Mouse (Mus musculus) kidney, postnatal 14 days (tissue): ENCODE measurements at regions not wholly inside any gene's neighbourhood (a gene's known extent, or its start where the extent isn't known, plus 50 kb on each side); places are given as distances from the start of the nearest gene placed in this dataset.
A peak's percentile ranks its signal among the peaks of the same experiment; 100 is the strongest.

Experiments used
- DNase-seq: peaks from one replicate; pipeline ENCODE4 v3.0.0; 2022; ENCODE audit warnings: mixed read lengths

DNA sequence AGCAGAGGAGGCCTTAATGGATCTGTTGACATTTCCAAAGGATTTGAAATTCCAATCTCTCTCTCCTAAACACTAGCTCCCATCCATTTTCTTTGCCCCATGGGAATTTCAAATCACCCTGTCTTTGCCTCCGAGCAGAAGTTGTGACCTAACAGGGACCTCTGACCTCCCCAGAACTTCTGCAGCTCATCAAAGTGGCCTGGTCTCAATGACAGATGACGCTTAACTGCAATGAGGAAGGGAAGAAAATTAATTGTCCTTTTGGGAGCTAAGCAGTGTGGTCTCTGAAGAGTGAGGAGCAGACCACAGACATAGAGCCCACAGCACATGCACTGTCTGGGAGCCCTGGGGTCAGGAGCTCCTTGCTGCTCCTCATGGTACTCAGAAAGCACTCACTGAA is 155.3 kb downstream of the Tox3 start:
- no peak for DNase-seq

DNA sequence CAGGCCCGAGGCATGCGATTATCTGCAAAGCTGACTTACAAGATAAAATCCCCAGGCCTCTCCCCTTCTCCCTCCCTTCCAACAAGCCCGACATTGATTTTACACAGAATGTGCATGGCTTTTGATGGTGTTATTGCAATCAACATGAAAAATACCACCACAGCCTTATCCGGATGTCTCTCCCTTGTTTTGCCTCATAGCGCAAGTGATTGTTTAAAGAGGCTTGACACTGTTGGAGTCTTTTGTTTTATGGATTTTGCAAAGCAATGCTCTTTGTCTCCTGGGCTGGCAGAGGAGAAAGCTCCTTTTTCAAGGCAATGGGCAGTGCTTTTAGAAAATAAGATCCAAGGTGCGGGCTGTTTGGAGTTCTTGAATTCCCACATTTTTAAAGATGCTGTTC is 165.3 kb downstream of the Tox3 start:
- DNase-seq: no peak

- DNase-seq: no peak
Observed at GRCm38 (mm10) chr8:90176771-90177170, 171.4 kb downstream of the Tox3 start.

DNA sequence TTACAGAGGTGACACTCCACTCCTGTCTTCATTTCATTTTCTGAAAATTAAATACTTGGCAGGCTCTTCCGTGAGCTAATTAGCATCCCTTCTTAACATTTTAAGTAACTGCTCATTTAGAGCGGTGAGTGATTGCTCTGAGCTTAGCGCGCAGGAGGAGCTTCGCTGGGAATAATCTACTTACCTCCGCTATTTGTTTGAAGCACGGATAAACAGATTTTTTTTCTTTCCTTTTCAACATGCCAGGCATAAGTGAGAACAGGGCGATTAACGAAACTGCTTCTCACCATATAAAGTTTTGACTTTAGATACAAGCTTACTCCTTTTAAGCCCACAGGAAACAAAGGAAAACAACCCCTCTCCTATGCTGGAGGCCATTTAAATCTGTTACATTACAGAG is 171.8 kb downstream of the Tox3 start:
- DNase-seq: no peak

- no peak for DNase-seq
Observed at GRCm38 (mm10) chr8:90166639-90167038, 181.5 kb downstream of the Tox3 start.

DNA sequence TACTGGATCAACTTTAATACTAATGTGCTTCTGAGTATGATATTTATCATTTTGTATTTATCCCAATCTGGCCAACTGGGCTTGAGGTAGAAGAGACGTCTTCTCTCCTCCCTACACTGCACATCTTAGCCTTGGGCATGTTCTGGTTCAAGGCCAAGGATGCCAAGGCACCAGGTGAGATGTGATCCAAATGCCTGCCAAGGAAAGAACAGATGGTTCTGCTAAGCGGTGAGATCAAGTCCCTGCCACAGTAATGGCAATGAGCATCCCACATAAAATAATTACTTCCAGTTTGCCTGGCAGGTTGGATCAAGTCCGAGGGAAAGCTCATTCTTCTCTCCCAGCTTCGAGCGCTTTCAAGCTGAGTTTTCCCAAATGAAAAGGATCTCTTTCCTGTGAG is 196.7 kb downstream of the Tox3 start:
- DNase-seq: no peak

DNA sequence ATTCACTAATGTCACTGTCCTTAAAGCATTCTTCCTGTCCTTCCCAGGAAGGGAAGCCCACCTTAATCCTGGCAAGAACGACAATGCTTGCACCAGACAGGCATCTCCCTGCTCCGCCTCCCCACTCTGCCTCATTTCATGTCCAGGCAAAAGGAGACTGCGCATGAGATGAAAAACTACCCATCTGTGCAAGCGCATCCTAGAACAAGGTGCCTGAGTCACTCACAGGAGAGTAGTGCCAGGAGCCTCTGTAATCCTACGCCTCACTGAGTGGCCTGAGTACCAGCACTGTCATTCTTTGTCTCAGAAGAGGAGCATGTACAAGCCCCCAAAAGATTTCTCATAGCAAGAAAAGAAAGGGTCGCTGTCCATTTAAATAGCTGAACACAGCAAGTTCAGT is 198.2 kb downstream of the Tox3 start:
- no peak for DNase-seq

- no peak for DNase-seq
Observed at GRCm38 (mm10) chr8:90134626-90135025, 213.5 kb downstream of the Tox3 start.

DNA sequence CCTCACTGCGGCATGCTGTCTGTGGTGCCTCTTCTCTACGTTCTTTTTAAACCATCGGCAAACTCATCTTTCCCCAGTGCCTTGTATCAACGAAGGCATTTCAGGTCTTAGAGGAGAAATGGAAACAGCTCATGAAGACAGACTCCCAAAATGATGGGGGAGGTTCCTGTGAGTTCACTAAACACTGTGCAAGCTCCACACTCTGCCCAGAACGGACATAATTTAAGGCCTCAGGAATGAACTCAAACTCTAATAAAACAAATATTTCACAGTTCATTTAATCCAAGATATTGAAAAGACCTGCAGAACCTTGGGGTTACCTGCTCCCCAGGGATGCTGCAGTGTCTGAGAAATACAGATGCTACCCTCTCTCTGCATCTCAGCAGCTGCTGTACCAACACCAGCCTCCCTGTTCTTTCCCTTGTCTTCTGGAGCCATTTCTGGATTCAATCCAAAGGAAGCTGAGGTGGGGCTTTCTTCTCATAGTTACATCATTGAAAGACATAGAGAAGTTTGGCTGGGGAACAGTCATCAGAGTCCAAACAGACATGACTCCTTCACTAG is 217.4 kb downstream of the Tox3 start:
- no peak for DNase-seq

DNA sequence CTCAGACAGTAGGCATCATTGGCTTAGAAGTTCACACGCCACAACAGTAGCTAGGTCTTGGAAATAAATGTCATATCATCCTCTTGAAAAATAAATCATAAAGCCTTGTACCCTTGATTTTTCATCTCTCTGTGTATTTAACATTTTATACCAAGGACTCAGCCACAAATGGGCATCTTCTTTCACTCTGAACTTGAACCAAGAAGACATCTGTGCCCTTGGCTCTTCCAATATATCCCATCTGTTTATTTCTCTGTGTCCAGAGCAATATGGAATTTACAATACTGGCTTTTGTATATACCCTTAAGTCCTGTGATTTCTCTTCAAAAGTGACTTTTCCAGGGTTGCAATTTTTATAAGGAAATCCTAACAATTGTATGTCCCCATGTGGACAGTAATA is 222.7 kb downstream of the Tox3 start:
- no peak for DNase-seq

- DNase-seq: no peak
Observed at GRCm38 (mm10) chr8:90123101-90123500, 225.0 kb downstream of the Tox3 start.

DNA sequence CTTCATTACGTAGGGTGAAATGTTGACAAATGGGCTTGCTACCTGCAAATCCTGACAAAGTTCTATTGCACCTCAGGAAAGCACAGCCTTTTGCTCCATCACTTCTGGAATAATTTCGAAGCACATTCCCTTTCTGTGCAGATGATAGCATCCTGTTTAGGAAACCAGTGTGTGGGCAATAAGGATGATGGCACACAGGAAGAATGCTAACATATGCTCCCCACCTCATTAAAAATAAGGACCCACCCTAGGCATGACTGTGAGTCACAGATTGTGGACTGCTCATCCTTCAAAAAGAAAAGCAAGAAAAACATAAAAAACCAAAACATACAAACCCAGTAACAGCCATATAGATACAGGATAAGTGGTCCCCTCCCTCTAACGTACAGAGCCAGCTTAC is 226.2 kb downstream of the Tox3 start:
- DNase-seq: no peak

DNA sequence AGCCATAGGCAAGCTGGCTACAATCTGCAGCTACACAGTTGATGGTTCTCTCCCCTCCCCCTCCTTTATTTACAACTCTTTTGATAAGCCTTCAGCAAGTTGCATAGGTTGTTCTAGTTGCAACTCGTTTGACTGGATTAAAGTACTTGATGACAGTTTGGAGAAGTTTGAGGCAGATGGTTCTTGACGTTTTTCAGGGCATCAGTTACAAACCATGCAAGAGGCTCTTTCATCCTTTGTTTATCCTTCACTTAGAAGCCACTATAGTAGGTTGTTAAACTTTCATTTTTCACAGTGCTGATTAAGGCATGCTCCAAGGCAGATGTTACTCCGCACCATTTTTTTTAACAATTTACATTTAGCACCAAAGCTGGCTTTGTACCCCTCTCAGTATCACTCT is 227.1 kb downstream of the Tox3 start:
- DNase-seq: no peak

DNA sequence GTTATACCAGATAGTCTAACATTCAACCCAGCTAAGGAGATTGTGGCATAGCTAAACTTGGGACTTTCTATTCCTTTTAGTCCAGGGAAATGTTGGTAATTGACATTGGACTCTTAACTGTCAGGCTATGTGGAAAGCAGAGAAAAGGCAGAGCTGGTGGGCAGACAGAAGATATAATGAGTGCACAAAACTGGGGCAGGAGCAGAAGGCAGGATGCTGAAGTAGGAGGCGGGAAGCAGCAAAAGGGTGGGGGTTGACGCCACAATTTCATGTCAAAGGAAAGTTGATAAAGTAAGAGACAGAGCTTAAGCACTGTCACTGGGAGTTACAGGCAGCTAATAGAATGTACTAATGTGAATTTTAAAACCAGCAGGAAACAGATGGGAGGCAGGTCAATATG is 232.7 kb downstream of the Tox3 start:
- no peak for DNase-seq

DNA sequence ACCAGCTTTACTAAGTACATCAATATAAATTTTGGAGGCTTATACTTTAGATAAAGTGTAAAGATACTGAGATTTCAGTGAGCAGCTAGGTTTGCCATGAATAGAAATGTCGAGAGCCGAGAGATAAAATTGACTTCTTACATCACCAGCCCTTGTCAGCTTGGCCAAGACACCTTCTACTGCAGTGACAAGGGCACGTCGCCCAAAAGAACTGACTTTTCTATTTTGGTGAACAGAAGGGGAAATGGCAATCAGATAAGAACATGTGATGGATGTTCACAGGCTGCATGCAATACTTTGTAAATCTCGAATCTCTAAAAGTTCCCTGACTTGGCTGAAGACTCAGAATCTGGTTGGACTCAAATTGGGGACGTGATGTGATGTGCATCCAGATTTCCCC is 247.6 kb downstream of the Tox3 start:
- no peak for DNase-seq

GRCm38 (mm10) chr8:90082630-90083029 is 265.5 kb downstream of the Tox3 start:
- no peak for DNase-seq

DNA sequence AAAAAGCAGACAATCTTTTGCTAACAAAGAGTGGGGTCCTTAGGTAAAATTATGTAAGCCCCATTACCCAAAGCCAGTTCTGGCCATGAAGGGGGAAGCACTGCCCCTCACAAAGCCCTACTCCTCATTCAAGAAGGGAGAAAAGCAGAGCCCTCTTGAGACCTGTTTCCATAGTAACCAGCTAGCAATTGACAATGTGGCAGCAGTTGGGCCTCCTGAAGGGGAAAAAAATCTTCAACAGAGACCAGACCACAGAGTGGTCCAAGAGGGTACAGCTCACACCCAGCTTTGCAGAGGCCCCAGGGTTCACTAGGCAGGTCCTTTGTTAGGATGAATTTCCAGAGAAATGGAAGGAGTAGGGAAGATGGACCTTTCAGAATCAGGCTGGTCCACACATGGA is 271.8 kb downstream of the Tox3 start:
- no peak for DNase-seq

- no peak for DNase-seq
Observed at GRCm38 (mm10) chr8:90075796-90076195, 272.3 kb downstream of the Tox3 start.

DNA sequence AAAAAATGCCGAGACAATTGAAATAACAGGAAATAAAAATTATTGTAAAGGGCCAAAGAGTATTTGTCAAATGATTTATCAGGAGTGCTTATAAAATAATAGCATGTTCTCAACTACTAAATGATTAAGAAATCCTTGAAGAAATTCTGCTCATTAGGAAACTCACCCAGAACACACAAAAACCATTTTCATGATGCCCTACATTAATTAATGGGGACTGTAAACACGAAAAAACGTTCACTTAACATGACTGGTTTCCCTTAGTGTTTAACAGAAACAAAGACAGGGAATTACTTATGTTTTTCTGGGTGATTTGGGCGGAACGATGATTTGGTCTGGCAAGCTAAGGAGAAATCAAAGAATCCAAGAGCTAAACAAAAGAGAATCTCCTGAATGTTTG is 278.1 kb downstream of the Tox3 start:
- DNase-seq: no peak

DNA sequence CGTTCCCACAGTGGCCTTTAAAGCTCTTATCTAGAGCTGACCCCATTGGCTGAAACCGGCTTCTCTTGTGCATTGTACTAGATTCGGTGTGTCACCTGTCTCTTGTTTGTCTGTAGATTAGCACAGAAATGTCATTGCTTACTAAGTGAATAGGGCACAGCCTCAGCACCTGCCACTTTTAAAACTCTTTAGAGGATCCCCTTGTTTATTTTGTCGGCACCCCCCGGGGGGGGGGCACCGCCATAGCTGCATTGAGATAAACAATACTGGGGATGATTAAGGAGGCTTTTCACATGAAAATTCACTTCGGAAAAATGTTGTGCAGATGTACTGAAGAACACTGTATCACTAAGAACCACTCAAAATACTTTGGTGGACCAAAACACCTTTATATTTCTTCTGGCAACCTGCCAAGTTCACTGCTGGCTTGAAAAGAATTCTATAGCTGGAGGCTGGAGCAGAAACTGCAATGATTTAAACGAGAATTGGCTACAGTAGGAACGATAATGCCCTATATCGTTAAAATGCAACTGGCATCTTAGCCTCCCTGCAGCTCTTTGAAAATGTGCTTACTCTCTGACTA is 278.6 kb downstream of the Tox3 start:
- peak; percentile 17 for DNase-seq

DNA sequence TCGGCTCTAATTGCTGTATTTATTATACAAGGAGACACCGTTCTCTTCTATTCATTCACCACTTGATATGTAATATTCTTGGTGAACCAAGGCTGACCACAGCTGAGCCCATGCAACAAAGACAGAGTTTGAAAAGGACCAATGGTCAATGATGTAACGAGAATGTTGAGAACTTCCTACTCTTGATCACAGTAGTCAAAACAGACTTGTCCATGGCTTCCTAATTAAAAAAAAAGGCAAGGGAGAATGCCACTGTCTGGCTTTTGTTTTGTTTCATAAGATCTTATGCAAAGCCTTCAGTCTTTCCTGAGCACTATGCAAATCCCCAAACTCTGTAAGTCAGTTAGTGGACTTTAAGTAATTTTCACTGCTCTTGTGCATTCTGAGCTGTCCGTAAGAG is 279.7 kb downstream of the Tox3 start:
- DNase-seq: no peak

DNA sequence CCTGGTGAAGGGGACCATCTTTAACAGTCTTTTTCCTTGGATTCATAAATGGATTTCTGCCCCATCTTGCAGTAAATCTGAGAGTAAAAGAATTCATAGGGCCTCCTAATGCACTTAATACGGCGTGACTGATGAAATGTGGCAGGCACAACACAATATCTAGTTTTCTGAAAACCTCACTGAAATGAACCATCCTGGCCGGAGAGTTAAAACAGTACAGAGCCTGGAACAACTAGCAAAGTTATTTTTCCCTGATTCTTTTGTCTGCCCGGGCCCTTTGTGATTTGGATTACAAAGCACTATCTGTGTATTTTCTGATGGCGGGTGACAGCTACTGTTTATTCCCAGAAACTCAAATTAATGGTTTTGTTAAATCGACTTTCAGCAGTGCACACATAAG is 283.8 kb downstream of the Tox3 start:
- no peak for DNase-seq

GRCm38 (mm10) chr8:90063291-90063690 is 284.9 kb downstream of the Tox3 start:
- no peak for DNase-seq

DNA sequence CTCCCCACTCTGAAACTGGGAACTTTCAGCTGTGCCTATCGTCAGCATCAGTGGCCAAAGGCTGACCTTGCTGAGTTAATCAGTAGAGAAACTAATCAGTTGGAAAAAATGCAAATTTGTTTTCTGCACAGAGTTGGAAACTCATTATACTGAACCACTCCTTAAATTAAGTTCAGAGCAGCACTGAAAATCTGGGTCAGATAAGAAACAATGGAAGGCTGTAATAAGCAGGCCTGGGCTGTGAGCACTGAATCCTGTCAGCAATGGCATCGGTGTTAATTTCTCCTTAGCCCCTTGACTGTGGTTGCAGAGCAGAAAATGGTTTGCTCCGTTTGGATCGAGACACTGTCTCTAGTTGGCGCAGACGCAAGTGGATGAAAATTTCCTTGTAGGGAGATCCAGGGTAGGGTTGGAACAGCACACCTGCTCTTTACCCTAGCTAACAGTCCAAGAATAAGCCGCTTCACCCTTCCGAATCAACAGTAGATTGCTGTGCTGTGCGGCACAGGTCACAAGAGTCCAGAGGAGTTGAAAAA is 289.4 kb downstream of the Tox3 start:
- DNase-seq: peak; percentile 52

GRCm38 (mm10) chr8:90056331-90056730 is 291.8 kb downstream of the Tox3 start:
- DNase-seq: peak; percentile 13
